Mouse (Mus musculus) megakaryocyte-erythroid progenitor cell, adult 5-6 weeks (primary cell): ENCODE data around the gene Polg. TPM values are rescaled to one million over a fixed set of nuclear protein-coding genes. Genes with fewer than 3 reads are reported as not detected.
A peak's percentile ranks its signal among the peaks of the same experiment; 100 is the strongest.

Source experiments
- ATAC-seq: replicated peaks from 2 replicates; pipeline ENCODE4 v1.8.0; 2016; ENCODE audit warnings: mild to moderate bottlenecking, inconsistent platforms; ENCODE audit not compliant: severe bottlenecking, poor library complexity, low FRiP score, low TSS enrichment
- total RNA-seq, 2 experiments: library from RNA; stranded (forward) in 1 of 2; stranded (reverse) in 1 of 2; fragments of 200-1000, 215-1000 nt in 1 of 2; fragments of >200 nt in 1 of 2; fragmentation: Nextera tagmentation in 1 of 2; gene quantifications; 2 replicates each; pipeline ENCODE4 v1.2.3; 2014 to 2017

Polg gene
- total RNA-seq (2014; fragmentation: Nextera tagmentation) = 41.8 and 77.5 TPM in 2 replicates
- total RNA-seq (2017) = 40.8 and 90.7 TPM in 2 replicates

DNA sequence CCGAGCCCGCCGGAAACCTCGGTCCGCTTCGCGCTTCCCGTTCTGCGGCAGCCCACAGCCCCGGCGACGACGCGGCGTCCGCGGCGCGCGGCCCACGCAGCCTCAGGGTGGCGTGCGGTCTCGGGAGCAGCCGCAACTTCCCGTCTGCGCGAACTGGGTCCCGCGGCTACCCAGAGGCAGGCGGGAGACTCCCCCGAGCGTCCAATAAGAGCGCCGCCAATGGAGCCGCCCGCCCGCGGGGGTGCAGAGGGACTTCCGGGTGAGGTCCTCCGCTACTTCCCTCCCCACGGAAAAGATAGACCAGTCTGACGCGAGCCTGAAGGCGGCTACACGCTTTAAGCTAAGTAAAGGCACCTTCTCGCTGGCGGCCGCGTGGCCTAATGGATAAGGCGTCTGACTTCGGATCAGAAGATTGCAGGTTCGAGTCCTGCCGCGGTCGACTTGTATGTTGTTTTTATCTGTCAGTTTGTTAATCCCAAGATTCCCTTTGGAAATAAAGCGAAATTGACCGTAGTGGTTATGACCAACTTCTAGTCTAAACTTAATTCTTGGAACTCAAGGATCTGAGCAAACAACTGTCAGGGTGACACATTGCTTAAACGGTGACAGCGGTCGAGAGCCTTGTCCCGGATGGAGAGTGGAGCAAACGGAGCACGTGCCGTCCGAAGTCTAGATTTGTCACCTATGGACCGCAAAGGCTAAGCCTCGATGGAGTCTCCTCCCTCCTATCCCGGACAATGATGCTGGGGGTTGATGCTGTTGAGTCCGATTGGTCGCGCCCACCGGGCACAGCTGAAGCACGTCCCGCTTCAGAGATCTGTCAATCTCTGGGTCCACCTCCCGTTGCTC lies at the start of gene Polg:
Polg (minus strand) TSS at position 310 of the 849 bp plus-strand sequence.
- ATAC-seq = peak; percentile 93

GRCm38 (mm10) chr7:79515861-79516260 lies 49.7 kb upstream of the Polg start:
- ATAC-seq = no peak

- no peak for ATAC-seq
Observed at GRCm38 (mm10) chr7:79515221-79515743, 49.1 kb upstream of the Polg start.

GRCm38 (mm10) chr7:79514361-79514881 lies 48.3 kb upstream of the Polg start:
- no peak for ATAC-seq

GRCm38 (mm10) chr7:79513466-79513865 lies 47.3 kb upstream of the Polg start:
- no peak for ATAC-seq

GRCm38 (mm10) chr7:79512496-79512895 lies 46.3 kb upstream of the Polg start:
- no peak for ATAC-seq

GRCm38 (mm10) chr7:79511656-79512055 lies 45.5 kb upstream of the Polg start:
- no peak for ATAC-seq

DNA sequence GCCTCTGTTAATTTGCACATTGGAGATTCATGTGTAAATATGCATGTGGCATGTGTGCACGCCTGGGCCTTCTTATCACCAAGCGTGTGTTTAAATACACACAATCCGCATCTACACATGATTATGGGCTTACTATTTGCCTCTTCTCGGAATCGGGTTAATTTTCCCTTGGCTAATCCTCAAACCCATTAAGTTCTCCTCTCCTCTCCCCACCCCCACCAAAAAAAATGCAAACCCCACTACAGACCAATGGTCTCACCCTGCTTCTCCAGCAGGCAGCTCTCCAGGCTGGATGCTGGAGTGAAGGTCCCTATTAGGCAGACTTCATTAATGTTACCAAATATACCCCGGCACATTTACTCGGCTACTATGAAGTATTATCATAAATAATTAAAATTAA lies 45.0 kb upstream of the Polg start:
- ATAC-seq = no peak

GRCm38 (mm10) chr7:79510686-79511085 lies 44.5 kb upstream of the Polg start:
- no peak for ATAC-seq

DNA sequence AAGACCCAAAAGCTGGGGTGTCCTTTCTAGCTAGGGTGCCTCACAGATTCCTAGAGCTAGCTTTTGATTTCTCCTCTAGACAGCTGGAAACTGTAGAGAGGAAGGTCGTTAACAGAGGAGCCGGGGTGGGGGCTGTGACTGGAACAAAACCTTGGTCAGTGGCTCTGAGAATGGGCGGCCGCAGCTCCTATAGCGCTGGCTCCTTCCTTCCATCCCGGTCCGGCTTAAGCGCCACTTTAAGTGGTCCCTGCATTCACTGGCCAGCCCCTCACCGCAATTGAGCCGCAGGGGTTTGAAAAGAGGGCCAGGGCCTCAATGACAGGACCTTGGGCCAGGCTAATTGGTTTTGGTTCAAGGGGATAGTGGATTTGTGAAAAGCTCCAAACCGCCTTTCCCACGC lies 43.5 kb upstream of the Polg start:
- ATAC-seq = no peak

GRCm38 (mm10) chr7:79509235-79509607 lies 43.1 kb upstream of the Polg start:
- no peak for ATAC-seq

DNA sequence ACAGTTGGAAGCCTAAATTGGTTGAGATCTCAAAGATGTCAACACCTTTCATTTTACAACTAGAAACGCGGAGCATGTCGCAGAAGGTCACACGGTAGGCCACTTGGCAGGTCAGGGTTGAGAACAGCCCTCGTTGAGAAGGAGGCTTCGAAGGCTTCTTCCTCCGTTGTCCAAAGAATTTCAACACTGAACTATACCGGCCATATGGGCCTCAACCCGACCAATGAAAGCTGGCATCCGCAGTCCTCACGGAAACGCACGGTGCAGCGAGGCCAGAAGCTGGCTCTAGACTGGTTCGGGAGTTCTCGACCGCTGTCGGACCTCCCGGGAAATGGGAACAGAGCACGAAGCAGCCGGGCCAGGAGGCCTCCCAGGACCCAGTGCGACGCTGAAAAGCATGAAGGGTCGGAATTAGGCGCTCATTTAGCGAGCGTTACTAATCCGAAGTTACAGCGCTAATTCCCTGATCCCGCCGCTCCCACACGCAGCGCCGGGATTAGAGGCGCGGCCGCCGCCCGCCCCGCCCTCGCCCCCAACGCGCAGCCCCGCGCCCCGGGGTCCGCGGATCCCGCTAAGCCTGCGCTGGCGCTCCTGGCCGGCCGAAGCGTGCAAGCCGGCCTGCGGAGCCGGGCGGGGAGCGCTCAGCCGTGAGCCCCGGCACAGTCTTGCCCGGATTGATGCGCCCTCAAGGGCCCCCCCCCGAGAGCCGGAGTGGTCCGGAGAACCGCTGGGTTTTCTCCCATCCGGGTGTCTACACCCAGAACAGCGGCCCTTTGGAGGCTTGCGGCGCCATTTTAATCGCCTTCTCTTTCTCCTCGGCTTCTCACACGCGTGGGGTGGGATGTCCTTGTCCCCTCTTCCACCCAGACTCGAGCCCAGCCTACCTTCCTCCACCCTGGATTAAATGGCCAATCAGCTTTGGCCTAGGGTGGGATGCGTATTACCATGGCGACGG lies 42.4 kb upstream of the Polg start:
- ATAC-seq = no peak

GRCm38 (mm10) chr7:79507756-79508155 lies 41.6 kb upstream of the Polg start:
- ATAC-seq = no peak

GRCm38 (mm10) chr7:79507101-79507705 lies 41.0 kb upstream of the Polg start:
- ATAC-seq = no peak

DNA sequence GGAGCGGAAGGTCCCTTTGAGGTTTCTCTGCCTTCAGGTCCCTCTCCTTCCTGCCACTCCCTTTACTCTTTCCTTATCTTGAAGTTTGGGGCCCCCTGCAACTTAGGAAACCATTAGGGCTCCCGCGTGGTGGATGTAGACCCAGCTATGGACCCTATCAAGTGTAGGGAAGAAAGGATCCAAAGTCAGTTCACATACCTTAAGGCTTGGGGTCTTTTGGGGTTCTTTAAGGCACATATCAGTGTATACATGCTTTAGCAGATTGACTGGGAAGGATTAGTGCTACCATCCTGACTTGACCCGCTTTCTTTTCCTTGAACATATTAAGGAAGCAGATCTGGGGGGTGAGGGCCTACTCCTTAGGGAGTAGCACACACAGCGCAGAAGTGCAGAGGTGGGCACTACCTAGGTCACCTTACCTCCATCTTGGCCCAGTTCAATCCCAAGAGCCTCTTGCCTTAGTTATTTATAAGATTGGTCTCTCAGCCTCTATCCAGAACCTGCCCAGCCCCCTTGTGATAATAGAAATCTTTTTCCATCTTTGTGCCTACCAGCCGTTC lies 40.4 kb upstream of the Polg start:
- no peak for ATAC-seq

GRCm38 (mm10) chr7:79505876-79506530 lies 39.8 kb upstream of the Polg start:
- ATAC-seq = no peak

DNA sequence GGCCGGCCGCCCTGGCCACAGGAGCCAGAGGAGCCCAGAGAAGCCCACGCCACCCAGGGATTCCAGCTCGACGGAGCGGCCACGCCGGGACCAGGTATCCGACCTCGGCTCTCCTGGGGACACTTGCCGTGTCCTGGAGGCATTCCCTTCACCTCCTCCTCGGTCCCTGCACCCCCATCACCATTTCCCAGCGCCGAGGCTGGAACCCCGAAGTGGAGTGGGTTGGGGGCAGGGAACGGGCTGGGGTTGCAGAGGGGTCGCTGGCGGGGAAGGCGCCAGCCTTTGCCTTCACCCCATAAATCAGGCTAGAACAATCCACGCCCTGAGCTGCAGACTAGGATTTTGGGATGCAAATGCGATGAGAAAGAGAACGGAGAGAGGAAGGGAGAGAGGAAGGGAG lies 39.2 kb upstream of the Polg start:
- ATAC-seq = no peak

DNA sequence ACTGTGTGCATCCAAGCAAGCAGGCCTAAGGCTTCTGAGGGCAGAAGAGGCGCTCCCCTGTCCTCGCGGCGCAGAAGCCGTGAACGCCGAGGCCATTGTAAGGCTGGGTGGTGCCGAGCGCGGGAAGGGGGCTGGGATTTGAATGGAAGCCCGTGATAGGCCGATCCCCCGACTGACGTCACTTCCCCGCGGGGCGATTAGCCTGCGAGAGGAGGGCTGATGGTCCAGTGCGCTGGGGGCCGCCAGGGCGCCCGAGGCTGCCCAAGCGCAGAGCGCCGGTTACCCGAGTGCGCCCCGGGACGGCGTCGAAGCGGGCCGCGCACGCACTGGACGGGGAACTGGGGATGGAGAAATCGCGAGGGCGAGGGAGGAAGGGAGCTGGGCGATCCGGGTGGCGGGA lies 38.6 kb upstream of the Polg start:
- ATAC-seq = 0 out of 2 replicates have a peak, but pooled peaks have one; percentile 5
